Mouse (Mus musculus) thymus, adult 2 months (tissue): ENCODE results near the gene Olfr401. TPM values are rescaled to one million over a fixed set of nuclear protein-coding genes. Genes with fewer than 3 reads are reported as not detected.
"Not testable (repeated sequence)": the region's sequence is repeated elsewhere in the genome, so short reads cannot be mapped to it uniquely, and the experiment has no call there.

Experiments
- DNase-seq: peaks from one replicate; pipeline ENCODE4 v3.0.0; 2021
- H3K27ac ChIP-seq: fragments of 200-500 bp; 2 replicates; pipeline ENCODE4 v1.5.1; 2012; ENCODE audit warnings: low read length, control low read depth; ENCODE audit not compliant: control insufficient read depth, insufficient read depth
- H3K27me3 ChIP-seq: fragments of 200-500 bp; 2 replicates; pipeline ENCODE4 v1.6.1; 2012; ENCODE audit warnings: mild to moderate bottlenecking, low read length, moderate library complexity, mixed read lengths; ENCODE audit not compliant: control insufficient read depth, insufficient read depth
- H3K36me3 ChIP-seq: fragments of 200-500 bp; 2 replicates; pipeline ENCODE4 v1.6.1; 2012; ENCODE audit warnings: mild to moderate bottlenecking, low read length, moderate library complexity; ENCODE audit not compliant: control insufficient read depth, insufficient read depth
- H3K4me1 ChIP-seq: fragments of 200-500 bp; replicated peaks from 2 replicates; pipeline ENCODE4 v1.6.1; 2012; ENCODE audit warnings: low read length; ENCODE audit not compliant: control insufficient read depth, insufficient read depth
- H3K4me3 ChIP-seq: fragments of 200-500 bp; 2 replicates; pipeline ENCODE4 v1.5.1; 2012; ENCODE audit warnings: mild to moderate bottlenecking, low read length, control low read depth, moderate library complexity; ENCODE audit not compliant: control insufficient read depth, insufficient read depth
- CTCF ChIP-seq: fragments of 200-500 bp; IDR thresholded peaks from 2 replicates; pipeline ENCODE4 v1.5.1; 2012; ENCODE audit warnings: mild to moderate bottlenecking, control low read depth, low read length, moderate library complexity, borderline replicate concordance; ENCODE audit not compliant: control insufficient read depth, poor library complexity, insufficient read depth; ENCODE audit errors: extremely low read depth
- POLR2A ChIP-seq: fragments of 200-500 bp; IDR thresholded peaks from 2 replicates; pipeline ENCODE4 v1.6.1; 2012; ENCODE audit warnings: mild to moderate bottlenecking, low read length, control low read depth, moderate library complexity; ENCODE audit not compliant: control insufficient read depth, poor library complexity, insufficient read depth; ENCODE audit errors: extremely low read depth
- WGBS: fragments of 180-500 bp; shearing (Covaris S2); methylation state at CpG from one replicate; pipeline ENCODE4 v1.1.7; 2018; 5-methylcytosine and 5-hydroxymethylcytosine counted together
- polyA plus RNA-seq: library from polyadenylated mRNA; depleted of rRNA; stranded (reverse); fragments of >200 nt; gene quantifications from 2 replicates; pipeline ENCODE4 v1.2.3, GENCODE M21; 2012; rRNA removed

Olfr401 gene
- polyA plus RNA-seq, result not detected in 2 replicates

GRCm38 (mm10) chr11:74113412-74113811 is at the start of gene Olfr401:
Gene Olfr401, plus strand, starts transcription at chr11:74113712.
- Histone ChIP-seq H3K36me3 (no peaks in the 10 kb centered on the region), H3K4me1 (no peaks in the 10 kb centered on the region), H3K27ac (no peak within 1 kb of the TSS), H3K27me3 (no peaks in the 10 kb centered on the region), H3K4me3 (no peak within 1 kb of the TSS)
- TF ChIP-seq POLR2A (no peak), CTCF (no peak)
- DNase-seq, result no peak

GRCm38 (mm10) chr11:74069655-74070054 is 43.9 kb upstream of the Olfr401 start, which contains the start of gene Zfp616:
Gene Zfp616, plus strand, starts transcription at chr11:74069955.
- WGBS, result 92% methylated on average over 1 of the region's 1 CpGs
- H3K4me1 ChIP-seq, result no peaks in the 10 kb centered on the region
- TF ChIP-seq CTCF (no peak), POLR2A (no peak)

DNA sequence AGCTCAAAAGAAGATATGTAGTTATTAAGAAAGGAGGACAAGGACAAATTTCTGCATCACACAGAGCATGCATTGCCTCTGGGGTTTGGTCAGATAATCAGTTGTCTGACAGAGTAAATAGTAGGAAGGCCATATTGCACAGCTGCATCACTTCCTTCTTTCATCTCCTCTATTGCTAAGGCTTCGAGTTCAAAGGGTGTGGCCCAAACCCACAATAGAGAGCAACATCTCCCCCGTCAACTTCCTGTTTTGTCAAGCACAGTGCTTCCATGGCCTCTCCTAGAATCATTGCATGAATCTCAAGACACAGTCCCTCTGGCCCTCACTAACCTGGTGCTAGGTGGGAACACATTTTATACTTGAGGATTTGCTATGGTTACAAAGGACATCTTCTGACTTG is 12.8 kb upstream of the Olfr401 start:
- H3K27me3 ChIP-seq, result no peaks in the 10 kb centered on the region
- DNase-seq, result no peak
- no peak overlapping the region for H3K27ac ChIP-seq
- 13% methylated on average over 2 of the region's 2 CpGs for WGBS
- TF ChIP-seq CTCF (no peak), POLR2A (no peak)
- no peaks in the 10 kb centered on the region for H3K36me3 ChIP-seq
- H3K4me1 ChIP-seq, result no peaks in the 10 kb centered on the region
- H3K4me3 ChIP-seq, result no peak overlapping the region

More at GRCm38 (mm10) chr11:74069655-74070054, 43.9 kb upstream of the Olfr401 start, which contains the start of gene Zfp616:
- no peak within 1 kb of the TSS for H3K27ac ChIP-seq
- no peaks in the 10 kb centered on the region for H3K27me3 ChIP-seq
- no peak for DNase-seq
- H3K4me3 ChIP-seq, result no peak within 1 kb of the TSS
- H3K36me3 ChIP-seq, result no peaks in the 10 kb centered on the region

- Histone ChIP-seq H3K36me3 (no peaks in the 10 kb centered on the region), H3K4me3 (no peak overlapping the region), H3K4me1 (no peaks in the 10 kb centered on the region), H3K27me3 (no peaks in the 10 kb centered on the region), H3K27ac (no peak overlapping the region)
- no peak for TF ChIP-seq CTCF
- DNase-seq, result no peak
- WGBS, result 49% methylated on average over 2 of the region's 2 CpGs
Measured at GRCm38 (mm10) chr11:74101507-74101906, 12.0 kb upstream of the Olfr401 start.

- Histone ChIP-seq H3K4me3 (no peak overlapping the region), H3K36me3 (no peaks in the 10 kb centered on the region), H3K27me3 (no peaks in the 10 kb centered on the region), H3K27ac (no peak overlapping the region), H3K4me1 (no peaks in the 10 kb centered on the region)
- no peak for TF ChIP-seq CTCF
- TF ChIP-seq POLR2A, result no peak
- no peak for DNase-seq
- WGBS, result 50% methylated on average over 5 of the region's 5 CpGs
Measured at GRCm38 (mm10) chr11:74105066-74105465, 8.4 kb upstream of the Olfr401 start.

GRCm38 (mm10) chr11:74140001-74140400 is 26.5 kb downstream of the Olfr401 start:
- WGBS, result 18% methylated on average over 1 of the region's 1 CpGs
- not testable (repeated sequence) for DNase-seq

GRCm38 (mm10) chr11:74145866-74146265 is 32.4 kb downstream of the Olfr401 start:
- Histone ChIP-seq H3K27ac (no peak overlapping the region), H3K4me1 (no peaks in the 10 kb centered on the region), H3K36me3 (no peaks in the 10 kb centered on the region), H3K27me3 (no peaks in the 10 kb centered on the region), H3K4me3 (no peak overlapping the region)
- no peak for DNase-seq
- no peak for TF ChIP-seq POLR2A
- TF ChIP-seq CTCF, result no peak

More at GRCm38 (mm10) chr11:74140001-74140400, 26.5 kb downstream of the Olfr401 start:
- H3K27ac ChIP-seq, H3K36me3 ChIP-seq, H3K27me3 ChIP-seq, H3K4me3 ChIP-seq, H3K4me1 ChIP-seq: not testable (repeated sequence)

GRCm38 (mm10) chr11:74153229-74153628 is 39.7 kb downstream of the Olfr401 start, which contains the start of gene Olfr402:
Gene Olfr402, plus strand, starts transcription at chr11:74153529.
- TF ChIP-seq POLR2A, result no peak
- no peak for TF ChIP-seq CTCF
- Histone ChIP-seq H3K27ac (no peak within 1 kb of the TSS), H3K27me3 (no peaks in the 10 kb centered on the region), H3K4me1 (no peaks in the 10 kb centered on the region), H3K36me3 (no peaks in the 10 kb centered on the region), H3K4me3 (no peak within 1 kb of the TSS)
- no peak for DNase-seq
- WGBS, result 60% methylated on average over 3 of the region's 3 CpGs
